Mouse (Mus musculus) adrenal gland, postnatal 4 days (tissue): ENCODE measurements around the gene Fbxw8. TPM values are rescaled to one million over a fixed set of nuclear protein-coding genes. Genes with fewer than 3 reads are reported as not detected.

Experiments used
- DNase-seq, 2 experiments: peaks; one replicate each; pipeline ENCODE4 v3.0.0; 2021 to 2022; ENCODE audit warnings: low spot score in 2 of 2, mixed read lengths in 2 of 2
- total RNA-seq, 2 experiments: library from RNA; stranded (reverse); gene quantifications; 2 replicates each; pipeline ENCODE4 v1.2.3; 2021

The Fbxw8 gene
- total RNA-seq, 2 experiments from 2014 or later = 53.7 to 62.5 TPM

GRCm38 (mm10) chr5:118026343-118026742 is 128.9 kb downstream of the Fbxw8 start:
- DNase-seq = no peak

DNA sequence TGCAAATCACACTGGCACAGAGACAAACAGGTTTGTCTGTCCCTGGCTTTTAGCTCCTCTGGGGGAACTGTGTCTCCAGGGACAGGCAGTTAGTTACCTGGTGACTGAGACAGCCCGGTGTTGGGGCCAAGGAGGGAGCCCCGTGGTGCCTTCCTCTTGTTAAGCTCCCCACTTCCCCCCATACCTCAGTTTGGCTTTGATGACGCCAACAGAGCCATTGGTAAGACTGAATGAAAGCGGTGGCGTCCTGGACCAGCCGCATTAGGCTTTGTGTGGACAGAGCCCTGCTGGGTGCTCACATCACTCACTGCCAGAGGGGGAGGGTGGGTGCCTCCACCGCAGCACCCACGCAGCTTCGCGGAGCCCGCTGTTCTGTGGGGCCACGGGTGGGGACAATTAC is 129.4 kb downstream of the Fbxw8 start:
- no peak for DNase-seq

DNA sequence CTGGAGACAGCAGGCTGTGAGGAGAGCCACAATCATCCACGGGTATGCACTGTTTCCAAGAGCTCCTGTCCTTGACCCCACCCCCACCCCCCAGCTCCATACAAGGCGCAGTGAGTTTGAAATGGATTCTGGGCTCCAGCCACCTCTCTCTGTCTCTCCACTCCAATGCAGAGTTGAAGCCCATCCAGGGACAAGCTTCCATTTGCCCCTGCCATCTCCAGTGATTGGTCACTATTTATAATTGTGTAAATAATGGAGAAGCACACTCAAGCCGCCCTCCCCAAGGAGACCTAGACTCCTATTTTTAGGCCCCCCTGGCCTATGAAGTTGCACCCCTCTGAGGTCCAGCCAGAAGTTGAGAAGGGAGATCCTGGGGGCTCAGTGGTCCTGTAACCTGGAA is 132.2 kb downstream of the Fbxw8 start:
- DNase-seq = no peak

GRCm38 (mm10) chr5:118019905-118020304 is 135.4 kb downstream of the Fbxw8 start:
- no peak for DNase-seq

DNA sequence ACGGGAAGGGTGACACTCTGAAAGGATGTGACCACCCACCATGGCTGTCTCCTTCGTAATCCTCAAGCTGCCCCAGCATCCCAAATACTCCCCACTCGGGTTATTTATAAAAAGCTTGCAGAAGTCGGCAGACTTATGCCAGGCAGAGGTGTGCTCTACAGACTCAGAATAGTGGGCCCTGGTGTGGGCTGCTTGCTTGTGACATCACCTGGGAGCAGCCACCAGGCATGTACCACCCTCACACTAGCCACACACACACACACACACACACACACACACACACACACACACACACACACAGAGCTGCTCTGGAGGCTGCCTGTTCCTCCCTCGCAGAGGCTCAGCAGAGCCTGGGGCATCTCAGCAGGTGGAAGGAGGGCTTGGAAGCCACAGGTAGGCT is 137.7 kb downstream of the Fbxw8 start:
- DNase-seq = no peak

DNA sequence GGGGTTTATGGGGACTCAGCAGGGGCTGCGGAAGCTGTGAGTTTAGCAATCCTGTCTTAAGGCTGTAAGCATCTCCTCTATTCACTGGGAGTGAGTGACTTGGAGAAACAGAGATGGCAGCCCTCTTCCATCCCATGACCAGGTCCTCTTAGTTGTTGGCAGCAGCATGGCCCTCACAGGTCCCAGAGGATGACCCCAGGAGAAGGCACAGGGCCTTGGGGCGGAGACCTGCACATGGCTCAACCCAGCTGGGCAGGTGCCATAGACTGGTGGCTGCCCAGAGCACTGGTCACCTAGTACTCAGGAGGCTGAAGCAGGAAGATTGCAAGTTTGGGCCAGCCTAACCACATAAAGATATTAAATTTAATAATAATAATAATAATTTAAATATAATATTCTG is 139.6 kb downstream of the Fbxw8 start:
- DNase-seq = no peak

DNA sequence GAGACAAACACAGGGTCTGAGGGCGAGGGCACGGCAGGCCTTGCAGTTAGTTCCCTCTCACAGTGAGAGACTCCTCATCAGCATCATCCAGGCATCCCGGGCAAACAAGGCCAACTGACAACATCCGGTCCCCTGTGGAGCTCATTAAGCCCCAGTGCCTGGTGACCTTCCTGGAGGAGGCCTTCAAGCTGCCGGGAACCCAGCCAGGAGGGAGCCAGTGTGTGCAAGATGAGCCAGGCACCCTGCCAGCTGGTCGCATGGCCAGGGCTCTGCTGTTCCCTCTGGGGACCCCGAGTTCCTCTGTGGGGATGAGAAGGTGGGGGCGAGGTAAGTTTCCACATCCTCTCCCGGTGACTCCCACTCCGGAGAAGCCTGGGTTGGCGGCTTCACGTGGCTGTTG is 140.2 kb downstream of the Fbxw8 start:
- peak; percentile 63 to 80 for DNase-seq

Other genes starting within 250 kb of the Fbxw8 start
- gene Fbxo21, start 178.7 kb downstream of the Fbxw8 start, total RNA-seq = 10 to 100 TPM; 89.3 to 94.4 TPM
- 10 to 100 TPM; 53.7 to 60.8 TPM for gene Tesc, start 127.7 kb downstream of the Fbxw8 start, total RNA-seq
- 1 to 10 TPM; 1.3 to 1.5 TPM for gene Hrk, start 9.2 kb upstream of the Fbxw8 start, total RNA-seq
- gene Rnft2, start 89.7 kb upstream of the Fbxw8 start, total RNA-seq = 1 to 10 TPM; 9.3 to 9.9 TPM
- 1 to 10 TPM; 6.2 to 6.3 TPM for gene 2410131K14Rik, start 89.8 kb upstream of the Fbxw8 start, total RNA-seq